Mouse (Mus musculus): ENCODE measurements around the gene Lemd2. TPM values are rescaled to one million over a fixed set of nuclear protein-coding genes. Genes with fewer than 3 reads are reported as not detected.

The Lemd2 gene
- total and polyA plus RNA-seq, 3 experiments = 23.9 to 100 (median 45.5) TPM

GRCm38 (mm10) chr17:27154256-27154655, 50.0 kb downstream of the Lemd2 start:
- Histone ChIP-seq H3K36me3 (replicated peaks) (no peaks in the 10 kb centered on the region), H3K9me3 (replicated peaks) (peaks cover 21% of the 10 kb centered on the region), H3K4me1 (ENCODE audit: insufficient read depth, low read depth, low read length) (peaks cover 71% of the 10 kb centered on the region), H3K4me3 (ENCODE audit: low read depth, low read length) (no peak overlapping the region), H3K27me3 (ENCODE audit: insufficient read depth, low read length) (peaks cover 24% of the 10 kb centered on the region)
- ATAC-seq (ENCODE audit: extremely low read depth, insufficient number of reproducible peaks, low FRiP score, poor library complexity, severe bottlenecking) (no peak), DNase-seq (ENCODE audit: low spot score) (no peak)
- TF ChIP-seq POLR2AphosphoS5 (IDR thresholded peaks at IDR 0.05; ENCODE audit: insufficient replicate concordance, low read depth, low read length) (no peak), CTCF (IDR thresholded peaks at IDR 0.05; ENCODE audit: low read depth, low read length) (no peak), GATA2 (IDR thresholded peaks at IDR 0.05; ENCODE audit: borderline replicate concordance, low read depth, low read length) (no peak), TAL1 (conservative IDR thresholded peaks at IDR 0.05; ENCODE audit: low read depth, low read length) (no peak), GATA1 (IDR thresholded peaks at IDR 0.05; ENCODE audit: borderline replicate concordance, low read length) (no peak)

GRCm38 (mm10) chr17:27153773-27154193, 50.5 kb downstream of the Lemd2 start:
- ATAC-seq (ENCODE audit: extremely low read depth, insufficient number of reproducible peaks, low FRiP score, poor library complexity, severe bottlenecking) (no peak), DNase-seq (ENCODE audit: low spot score) (no peak)
- no peaks in the 10 kb centered on the region for H3K36me3 ChIP-seq (replicated peaks)
- TF ChIP-seq CTCF (IDR thresholded peaks at IDR 0.05; ENCODE audit: low read depth, low read length) (no peak), GATA1 (IDR thresholded peaks at IDR 0.05; ENCODE audit: borderline replicate concordance, low read length) (no peak)
- peaks cover 66% of the 10 kb centered on the region for H3K4me1 ChIP-seq (ENCODE audit: insufficient read depth, low read depth, low read length)
- H3K4me3 ChIP-seq (ENCODE audit: low read depth, low read length) = no peak overlapping the region
- H3K27me3 ChIP-seq (ENCODE audit: insufficient read depth, low read length) = peaks cover 21% of the 10 kb centered on the region
- H3K9me3 ChIP-seq (replicated peaks) = peaks cover 21% of the 10 kb centered on the region

- ATAC-seq (ENCODE audit: extremely low read depth, insufficient number of reproducible peaks, low FRiP score, poor library complexity, severe bottlenecking) (peak; percentile 96), DNase-seq (ENCODE audit: low spot score) (peak; percentile 77)
- Histone ChIP-seq H3K36me3 (replicated peaks) (no peaks in the 10 kb centered on the region), H3K4me3 (ENCODE audit: low read depth, low read length) (no peak overlapping the region; the same call in 1 of the 2 replicates), H3K4me1 (ENCODE audit: insufficient read depth, low read depth, low read length) (peaks cover 62% of the 10 kb centered on the region), H3K27me3 (ENCODE audit: insufficient read depth, low read length) (peaks cover 20% of the 10 kb centered on the region), H3K9me3 (replicated peaks) (peaks cover 21% of the 10 kb centered on the region)
- TF ChIP-seq POLR2AphosphoS5 (IDR thresholded peaks at IDR 0.05; ENCODE audit: insufficient replicate concordance, low read depth, low read length) (no peak), TAL1 (conservative IDR thresholded peaks at IDR 0.05; ENCODE audit: low read depth, low read length) (peak; percentile 96), GATA2 (IDR thresholded peaks at IDR 0.05; ENCODE audit: borderline replicate concordance, low read depth, low read length) (peak; percentile 68; the same call in 1 of the 2 replicates)
Observed at GRCm38 (mm10) chr17:27152976-27153723, 51.1 kb downstream of the Lemd2 start.

- Histone ChIP-seq H3K4me3 (ENCODE audit: low read depth, low read length) (no peak overlapping the region), H3K4me1 (ENCODE audit: insufficient read depth, low read depth, low read length) (peaks cover 57% of the 10 kb centered on the region), H3K27me3 (ENCODE audit: insufficient read depth, low read length) (peaks cover 18% of the 10 kb centered on the region; the same call in 1 of the 2 replicates), H3K36me3 (replicated peaks) (no peaks in the 10 kb centered on the region), H3K9me3 (replicated peaks) (peaks cover 21% of the 10 kb centered on the region)
- peak; percentile 66 for TF ChIP-seq CTCF (IDR thresholded peaks at IDR 0.05; ENCODE audit: low read depth, low read length)
- no peak for TF ChIP-seq GATA1 (IDR thresholded peaks at IDR 0.05; ENCODE audit: borderline replicate concordance, low read length)
- ATAC-seq (ENCODE audit: extremely low read depth, insufficient number of reproducible peaks, low FRiP score, poor library complexity, severe bottlenecking) (no peak), DNase-seq (ENCODE audit: low spot score) (no peak)
Observed at GRCm38 (mm10) chr17:27151411-27151810, 52.9 kb downstream of the Lemd2 start.

- no peak overlapping the region for H3K4me3 ChIP-seq (ENCODE audit: low read depth, low read length)
- H3K27me3 ChIP-seq (ENCODE audit: insufficient read depth, low read length) = peaks cover 23% of the 10 kb centered on the region; the same call in 1 of the 2 replicates
Observed at GRCm38 (mm10) chr17:27150871-27151270, 53.4 kb downstream of the Lemd2 start.

GRCm38 (mm10) chr17:27146323-27146923, 57.8 kb downstream of the Lemd2 start:
- Histone ChIP-seq H3K9me3 (replicated peaks) (no peaks in the 10 kb centered on the region), H3K27me3 (ENCODE audit: insufficient read depth, low read length) (peaks cover 45% of the 10 kb centered on the region), H3K4me3 (ENCODE audit: low read depth, low read length) (no peak overlapping the region), H3K4me1 (ENCODE audit: insufficient read depth, low read depth, low read length) (peaks cover 37% of the 10 kb centered on the region), H3K36me3 (replicated peaks) (no peaks in the 10 kb centered on the region)
- DNase-seq (ENCODE audit: low spot score) (no peak), ATAC-seq (ENCODE audit: extremely low read depth, insufficient number of reproducible peaks, low FRiP score, poor library complexity, severe bottlenecking) (no peak)
- TF ChIP-seq TAL1 (conservative IDR thresholded peaks at IDR 0.05; ENCODE audit: low read depth, low read length) = no peak
- no peak for TF ChIP-seq GATA2 (IDR thresholded peaks at IDR 0.05; ENCODE audit: borderline replicate concordance, low read depth, low read length)
- TF ChIP-seq GATA1 (IDR thresholded peaks at IDR 0.05; ENCODE audit: borderline replicate concordance, low read length) = no peak
- TF ChIP-seq CTCF (IDR thresholded peaks at IDR 0.05; ENCODE audit: low read depth, low read length) = no peak
- no peak for TF ChIP-seq POLR2AphosphoS5 (IDR thresholded peaks at IDR 0.05; ENCODE audit: insufficient replicate concordance, low read depth, low read length)

More at GRCm38 (mm10) chr17:27150871-27151270, 53.4 kb downstream of the Lemd2 start:
- Histone ChIP-seq H3K36me3 (replicated peaks) (no peaks in the 10 kb centered on the region), H3K9me3 (replicated peaks) (peaks cover 21% of the 10 kb centered on the region), H3K4me1 (ENCODE audit: insufficient read depth, low read depth, low read length) (peaks cover 58% of the 10 kb centered on the region)
- ATAC-seq (ENCODE audit: extremely low read depth, insufficient number of reproducible peaks, low FRiP score, poor library complexity, severe bottlenecking) (no peak), DNase-seq (ENCODE audit: low spot score) (no peak)
- TF ChIP-seq TAL1 (conservative IDR thresholded peaks at IDR 0.05; ENCODE audit: low read depth, low read length) (no peak), GATA1 (IDR thresholded peaks at IDR 0.05; ENCODE audit: borderline replicate concordance, low read length) (no peak), CTCF (IDR thresholded peaks at IDR 0.05; ENCODE audit: low read depth, low read length) (no peak), GATA2 (IDR thresholded peaks at IDR 0.05; ENCODE audit: borderline replicate concordance, low read depth, low read length) (no peak), POLR2AphosphoS5 (IDR thresholded peaks at IDR 0.05; ENCODE audit: insufficient replicate concordance, low read depth, low read length) (no peak)
